Mouse (Mus musculus): Measurements from ENCODE around the gene Leap2.
A peak's percentile ranks its signal among the peaks of the same experiment; 100 is the strongest.
"Not testable (repeated sequence)": the region's sequence is repeated elsewhere in the genome, so short reads cannot be mapped to it uniquely, and the experiment has no call there.

Leap2 gene

GRCm38 (mm10) chr11:53441921-53442320 is 19.0 kb upstream of the Leap2 start:
- no peak for DNase-seq (ENCODE audit: low read depth, low spot score)

- no peak for DNase-seq (ENCODE audit: low read depth, low spot score)
Observed at GRCm38 (mm10) chr11:53436338-53436737, 13.4 kb upstream of the Leap2 start.

- DNase-seq (ENCODE audit: low read depth, low spot score) = no peak
Observed at GRCm38 (mm10) chr11:53435504-53435903, 12.5 kb upstream of the Leap2 start.

- DNase-seq (ENCODE audit: low read depth, low spot score) = no peak
Observed at GRCm38 (mm10) chr11:53433057-53433456, 10.1 kb upstream of the Leap2 start.

DNA sequence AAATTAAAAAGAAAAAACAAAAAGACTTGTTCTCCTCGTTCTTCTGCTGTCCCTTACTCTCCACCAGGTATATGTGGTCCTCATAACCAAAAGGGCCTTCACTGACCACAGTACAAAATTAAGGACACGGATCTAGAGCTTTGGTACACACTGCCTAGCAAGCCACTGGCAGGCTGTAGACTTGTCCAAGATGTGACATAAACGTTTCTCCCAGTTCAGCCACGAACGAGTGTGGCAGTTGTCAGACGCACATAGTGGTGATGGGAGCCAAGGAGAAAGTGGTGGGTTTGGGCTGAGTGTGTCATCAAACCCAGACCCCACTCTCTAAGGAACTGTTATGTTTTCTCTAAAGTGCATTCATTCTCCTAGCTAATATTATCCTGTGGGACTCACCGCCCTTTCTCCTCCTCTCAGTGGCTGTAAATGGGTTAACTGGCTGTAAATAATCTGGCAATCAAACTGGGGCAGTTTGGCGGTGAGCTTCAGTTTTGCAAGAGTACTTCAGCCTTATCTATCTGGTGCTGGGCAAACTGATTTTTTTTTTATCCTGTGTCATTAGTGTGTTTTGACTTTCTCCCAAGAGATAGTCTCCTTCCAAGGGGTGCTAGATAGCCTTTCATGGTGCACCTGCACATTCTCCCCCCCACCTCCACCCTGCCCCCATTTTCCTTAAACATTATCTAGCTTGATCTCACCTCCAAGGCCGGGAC is 8.5 kb upstream of the Leap2 start:
- DNase-seq (ENCODE audit: low read depth, low spot score) = no peak

DNA sequence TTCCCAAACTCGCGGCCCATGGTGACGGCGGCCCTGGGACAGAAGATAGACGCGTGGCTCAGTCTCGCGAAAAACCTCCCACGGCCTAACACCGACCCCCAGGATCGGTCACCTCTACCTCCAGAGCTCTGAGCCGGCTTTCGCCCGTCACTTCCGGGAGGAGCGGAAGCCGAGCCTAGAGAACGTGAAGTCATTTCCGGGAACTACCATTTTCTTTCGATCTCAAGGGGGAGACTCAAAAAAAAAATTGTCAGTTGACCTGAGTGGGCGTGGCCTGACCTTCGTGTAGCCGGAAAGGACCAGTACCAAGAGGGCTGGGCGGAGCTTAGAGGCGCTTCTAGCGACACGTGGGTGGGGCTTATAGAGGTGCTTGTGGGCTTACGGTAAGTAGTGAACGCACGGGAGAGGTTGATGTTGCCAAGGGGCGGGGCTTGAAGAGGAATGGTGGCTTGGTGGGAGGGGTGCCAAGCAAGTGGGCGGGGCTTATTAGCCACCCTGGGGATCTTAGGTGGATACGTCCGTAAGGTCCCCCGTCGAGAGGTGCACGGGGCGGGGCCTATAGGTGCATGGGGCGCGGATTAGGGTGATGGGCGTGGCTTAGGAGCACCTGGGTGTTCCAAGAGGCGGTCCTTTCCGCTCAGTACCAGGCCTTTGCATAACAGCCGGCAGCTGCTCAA is 7.8 kb upstream of the Leap2 start, which contains the start of the genes Uqcrq and Gdf9:
Uqcrq (minus strand) TSS at position 162 of the 677 bp plus-strand sequence.
Gdf9 (plus strand) TSS at position 354 of the 677 bp plus-strand sequence.
- DNase-seq (ENCODE audit: low read depth, low spot score) = peak; percentile 99

DNA sequence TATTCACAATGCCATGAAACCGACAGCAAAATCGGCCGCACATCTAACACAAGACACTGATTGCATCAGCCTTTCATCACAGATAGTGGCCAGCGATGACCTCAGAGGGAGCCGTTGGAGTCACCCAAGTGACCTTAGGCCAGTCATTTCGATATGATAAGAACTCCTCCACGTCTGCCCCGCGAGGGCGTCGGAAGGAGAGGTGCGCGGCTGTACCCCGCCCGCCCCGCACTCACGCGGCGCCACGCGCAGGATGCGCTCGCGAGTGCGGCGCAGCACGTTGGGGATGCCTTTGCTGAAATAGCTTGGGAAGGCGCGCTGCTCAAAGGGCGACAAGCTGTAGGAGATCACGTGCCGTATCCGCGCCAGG is 7.3 kb upstream of the Leap2 start:
- DNase-seq (ENCODE audit: low read depth, low spot score) = no peak

- no peak for DNase-seq (ENCODE audit: low read depth, low spot score)
Observed at GRCm38 (mm10) chr11:53429182-53429581, 6.2 kb upstream of the Leap2 start.

DNA sequence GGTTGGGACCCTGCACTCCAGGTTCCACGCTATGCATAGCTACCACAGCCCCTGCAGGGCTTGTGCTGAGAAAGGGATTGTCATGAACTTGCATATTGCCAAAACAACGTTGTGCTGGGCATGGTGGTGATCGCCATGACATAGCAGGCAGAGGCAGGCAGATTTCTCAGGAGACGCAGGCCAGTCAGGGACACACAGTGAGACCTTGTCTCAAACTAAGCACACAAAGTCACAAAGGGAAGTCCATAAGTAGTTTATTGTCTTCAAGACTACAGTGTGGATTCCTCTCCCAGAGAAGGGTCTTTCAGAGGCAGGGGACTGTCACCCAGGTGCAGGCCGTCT is 5.7 kb upstream of the Leap2 start:
- DNase-seq (ENCODE audit: low read depth, low spot score) = no peak

DNA sequence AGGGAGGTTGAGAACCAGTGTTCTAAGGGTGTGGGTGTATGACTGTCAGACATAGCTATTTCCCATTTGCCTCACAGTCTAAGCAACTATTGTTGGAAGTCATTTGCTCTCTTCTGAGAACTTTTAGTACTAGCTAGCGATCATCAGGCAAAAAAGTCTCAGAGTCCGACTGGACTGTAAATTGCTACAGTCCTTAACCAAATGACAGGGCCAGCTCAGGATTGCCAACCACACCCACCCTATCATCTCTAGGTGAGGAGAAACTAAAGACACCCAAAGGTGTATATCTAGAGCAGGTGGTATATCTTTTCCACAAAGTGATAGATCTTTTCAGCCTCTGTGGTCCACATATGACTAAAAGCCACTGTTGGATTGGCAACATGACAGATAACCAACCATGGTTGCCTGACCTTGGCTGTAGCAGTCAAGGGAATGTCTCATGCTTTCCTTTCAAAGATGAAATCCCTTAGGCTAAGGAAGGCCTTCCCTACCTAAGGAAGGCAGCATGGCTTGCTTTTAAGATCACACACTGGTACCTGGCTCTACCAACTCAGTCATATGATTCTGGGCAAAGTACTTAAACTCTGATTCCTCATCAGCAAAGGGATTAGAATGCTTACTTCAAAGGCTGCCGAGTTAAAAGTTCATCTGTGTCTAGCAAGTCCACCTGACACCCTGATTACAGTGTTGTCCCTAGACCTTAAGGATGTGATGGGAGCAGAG is 5.2 kb upstream of the Leap2 start:
- DNase-seq (ENCODE audit: low read depth, low spot score) = no peak

DNA sequence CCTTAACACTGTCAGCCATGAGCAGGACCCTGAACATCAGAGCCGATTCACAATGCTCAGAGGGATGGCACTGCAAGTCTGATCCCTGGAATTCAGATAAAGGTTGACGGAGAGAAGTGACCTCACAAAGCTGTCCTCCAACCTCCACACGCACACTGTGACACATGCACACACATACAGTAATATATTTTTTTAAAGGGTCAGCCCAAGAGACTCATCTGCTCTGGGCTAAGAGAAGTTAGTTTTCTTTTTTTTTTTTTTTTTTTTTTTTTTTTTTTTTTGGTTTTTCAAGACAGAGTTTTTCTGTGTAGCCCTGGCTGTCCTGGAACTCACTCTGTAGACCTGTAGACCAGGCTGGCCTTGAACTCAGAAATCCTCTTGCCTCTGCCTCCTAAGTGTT is 3.9 kb upstream of the Leap2 start:
- DNase-seq (ENCODE audit: low read depth, low spot score) = not testable (repeated sequence)

DNA sequence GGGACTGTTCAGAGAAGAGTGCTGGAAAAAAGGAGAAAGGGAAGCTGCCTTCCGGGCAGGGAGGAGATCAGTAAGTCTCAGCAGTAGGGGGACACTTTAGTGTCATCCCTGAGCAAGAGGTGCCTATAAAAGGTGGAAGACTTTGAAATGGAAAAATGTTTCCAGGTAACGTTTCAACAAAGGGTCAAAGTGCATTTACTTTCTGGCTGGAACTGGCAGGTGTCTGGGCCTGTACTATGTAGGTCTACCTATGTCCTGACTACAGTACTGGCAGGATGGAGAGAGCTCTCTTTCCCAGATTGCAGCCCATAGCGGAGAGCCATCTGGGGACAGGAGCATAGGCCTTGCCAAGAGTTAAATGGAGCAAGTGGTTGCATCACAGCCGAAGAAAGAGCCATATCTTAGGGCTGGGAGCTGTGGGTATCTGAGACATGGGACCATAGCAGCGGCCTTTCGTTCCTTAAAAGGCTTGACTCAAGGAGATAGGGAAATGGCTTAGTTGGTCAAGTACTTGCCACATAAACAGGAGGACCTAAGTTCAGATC is 2.8 kb upstream of the Leap2 start:
- DNase-seq (ENCODE audit: low read depth, low spot score) = no peak

- DNase-seq (ENCODE audit: low read depth, low spot score) = no peak
Observed at GRCm38 (mm10) chr11:53425251-53425650, 2.3 kb upstream of the Leap2 start.

DNA sequence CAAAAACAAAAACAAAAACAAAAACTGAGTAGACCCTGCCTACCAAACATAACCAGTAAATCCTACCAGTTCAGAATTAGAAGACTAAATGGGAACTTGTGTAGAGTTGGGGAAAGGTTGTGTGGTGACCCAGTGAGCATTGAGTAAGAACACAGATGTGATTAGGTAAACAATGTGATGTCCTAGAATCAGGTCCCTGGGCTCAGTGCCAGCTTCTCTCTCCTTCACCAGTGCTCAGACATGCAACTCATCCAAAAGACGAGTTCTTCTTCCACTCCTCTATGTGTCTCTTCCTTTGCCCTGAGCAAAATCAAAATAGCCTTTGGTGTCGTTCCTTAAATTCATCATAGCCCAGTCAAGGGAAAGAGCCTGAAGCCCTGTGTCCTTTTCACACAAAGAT is 1.9 kb upstream of the Leap2 start:
- DNase-seq (ENCODE audit: low read depth, low spot score) = no peak

- DNase-seq (ENCODE audit: low read depth, low spot score) = no peak
Observed at GRCm38 (mm10) chr11:53418048-53418447, 4.9 kb downstream of the Leap2 start.

DNA sequence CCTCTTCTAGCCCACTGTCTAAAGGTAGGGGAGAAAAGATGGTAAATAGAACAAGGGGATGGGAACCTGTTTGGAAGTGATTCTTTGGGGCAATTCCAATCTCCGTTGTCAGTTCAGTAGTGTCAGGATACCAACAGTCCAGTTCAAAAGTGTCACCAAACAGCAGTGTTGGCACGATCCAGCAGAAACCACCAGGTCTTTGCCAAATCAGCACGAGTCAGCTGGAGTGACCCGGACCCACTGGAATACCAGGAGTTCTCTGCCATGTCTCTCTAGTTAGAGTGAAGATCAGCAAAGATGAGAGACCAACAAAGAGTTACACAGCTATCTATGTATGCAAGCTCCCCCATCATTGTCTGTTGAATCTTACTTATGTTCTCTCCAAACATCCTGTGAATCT is 9.1 kb downstream of the Leap2 start:
- no peak for DNase-seq (ENCODE audit: low read depth, low spot score)

- peak; percentile 29 for DNase-seq (ENCODE audit: low read depth, low spot score)
Observed at GRCm38 (mm10) chr11:53411738-53412137, 11.2 kb downstream of the Leap2 start.

- no peak for DNase-seq (ENCODE audit: low read depth, low spot score)
Observed at GRCm38 (mm10) chr11:53403638-53404037, 19.3 kb downstream of the Leap2 start.

GRCm38 (mm10) chr11:53393856-53394255 is 29.1 kb downstream of the Leap2 start:
- DNase-seq (ENCODE audit: low read depth, low spot score) = no peak

- no peak for DNase-seq (ENCODE audit: low read depth, low spot score)
Observed at GRCm38 (mm10) chr11:53383758-53384428, 39.1 kb downstream of the Leap2 start.

DNA sequence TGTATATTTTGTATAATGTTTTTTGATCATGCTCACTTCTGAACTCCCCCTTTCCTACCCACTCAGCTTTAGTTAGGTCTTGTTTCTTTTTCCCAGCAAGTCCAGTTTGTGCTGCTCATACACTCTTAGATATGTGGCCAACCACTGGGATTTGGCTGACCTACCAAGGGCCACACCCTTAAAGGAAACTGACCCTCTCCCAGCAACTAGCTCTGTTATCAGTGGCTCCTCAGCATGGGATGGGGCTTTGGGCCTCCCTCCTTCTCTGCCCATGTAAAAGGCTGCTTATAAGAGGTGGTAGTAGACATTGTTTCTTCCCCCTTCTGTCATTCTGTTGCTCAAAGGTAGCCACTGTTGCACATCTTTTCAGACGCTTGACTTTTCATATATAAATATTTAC is 44.1 kb downstream of the Leap2 start:
- no peak for DNase-seq (ENCODE audit: low read depth, low spot score)

All from forelimb bud, embryonic 11.5 days (tissue).